Mouse (Mus musculus) ES-E14 (cell line): ENCODE data around the gene Jam3. TPM values are rescaled to one million over a fixed set of nuclear protein-coding genes. Genes with fewer than 3 reads are reported as not detected.

Experiments used
- DNase-seq: peaks from one replicate; pipeline ENCODE4 v3.0.0-alpha.2; 2013; ENCODE audit warnings: low read depth, low spot score
- H3K27ac ChIP-seq: 2 replicates; pipeline ENCODE4 v1.5.1; 2012; ENCODE audit warnings: low read depth, mild to moderate bottlenecking, low read length, moderate library complexity, mixed read lengths; ENCODE audit not compliant: poor library complexity, insufficient read depth, severe bottlenecking
- H3K36me3 ChIP-seq: 2 replicates; pipeline ENCODE4 v1.6.1; 2012; ENCODE audit warnings: mild to moderate bottlenecking, low read length, moderate library complexity, mixed read lengths; ENCODE audit not compliant: control insufficient read depth, poor library complexity, insufficient read depth, severe bottlenecking
- H3K4me1 ChIP-seq, 2 experiments: fragments of 150-350 bp in 1 of 2; sonication (generic) in 1 of 2; 2 replicates each; pipeline ENCODE4 v1.6.1; 2012; ENCODE audit warnings: low read length in 2 of 2, mild to moderate bottlenecking in 1 of 2, mixed read lengths in 1 of 2; ENCODE audit not compliant: control insufficient read depth in 2 of 2, insufficient read depth in 2 of 2, poor library complexity in 1 of 2
- H3K4me3 ChIP-seq, 2 experiments: fragments of 150-350 bp in 1 of 2; sonication (generic) in 1 of 2; 2 replicates each; pipeline ENCODE4 v1.5.1; 2012; ENCODE audit warnings: low read length in 2 of 2, low read depth in 1 of 2, mild to moderate bottlenecking in 1 of 2, mixed read lengths in 1 of 2; ENCODE audit not compliant: insufficient read depth in 1 of 2, poor library complexity in 1 of 2, severe bottlenecking in 1 of 2
- H3K9ac ChIP-seq: 2 replicates; pipeline ENCODE4 v1.6.1; 2012; ENCODE audit warnings: low read depth, mild to moderate bottlenecking, low read length, mixed read lengths; ENCODE audit not compliant: poor library complexity, insufficient read depth, severe bottlenecking
- H3K9me3 ChIP-seq: fragments of 150-350 bp; sonication (generic); 2 replicates; pipeline ENCODE4 v1.6.1; 2012; ENCODE audit warnings: low read depth, mild to moderate bottlenecking, low read length; ENCODE audit not compliant: control insufficient read depth, insufficient read depth
- CHD2 ChIP-seq: IDR thresholded peaks from 2 replicates; pipeline ENCODE4 v1.6.1; 2014; ENCODE audit warnings: mild to moderate bottlenecking, low read depth, low read length, inconsistent platforms
- HCFC1 ChIP-seq: IDR thresholded peaks from 2 replicates; pipeline ENCODE4 v1.6.1; 2012; ENCODE audit warnings: low read length, inconsistent platforms, borderline replicate concordance; ENCODE audit not compliant: insufficient read depth
- MAFK ChIP-seq: IDR thresholded peaks from 2 replicates; pipeline ENCODE4 v1.6.1; 2014; ENCODE audit warnings: mild to moderate bottlenecking, low read depth, low read length, inconsistent platforms; ENCODE audit not compliant: insufficient read depth
- ZC3H11A ChIP-seq: IDR thresholded peaks from 2 replicates; pipeline ENCODE4 v1.6.1; 2012; ENCODE audit warnings: low read depth, mild to moderate bottlenecking, inconsistent platforms, low read length, borderline replicate concordance
- ZNF384 ChIP-seq: IDR thresholded peaks from 2 replicates; pipeline ENCODE4 v1.6.1; 2012; ENCODE audit warnings: low read depth, low read length, inconsistent platforms
- in situ Hi-C, 2 experiments: fragments of 600-800 bp; cut with MboI; formaldehyde crosslinking; loops; one replicate each; pipeline ENCODE4 v1.15.1; 2025; ENCODE audit warnings: low sequenced_read_pairs in 2 of 2, inconsistent platforms in 1 of 2; ENCODE audit not compliant: unreplicated experiment in 2 of 2
- total RNA-seq: library from RNA; depleted of rRNA; stranded (reverse); fragments of 300-350 nt; gene quantifications from 2 replicates; pipeline ENCODE4 v1.2.3, GENCODE M21; 2012

The Jam3 gene
- total RNA-seq, 1 experiment, result 29.7 TPM

DNA sequence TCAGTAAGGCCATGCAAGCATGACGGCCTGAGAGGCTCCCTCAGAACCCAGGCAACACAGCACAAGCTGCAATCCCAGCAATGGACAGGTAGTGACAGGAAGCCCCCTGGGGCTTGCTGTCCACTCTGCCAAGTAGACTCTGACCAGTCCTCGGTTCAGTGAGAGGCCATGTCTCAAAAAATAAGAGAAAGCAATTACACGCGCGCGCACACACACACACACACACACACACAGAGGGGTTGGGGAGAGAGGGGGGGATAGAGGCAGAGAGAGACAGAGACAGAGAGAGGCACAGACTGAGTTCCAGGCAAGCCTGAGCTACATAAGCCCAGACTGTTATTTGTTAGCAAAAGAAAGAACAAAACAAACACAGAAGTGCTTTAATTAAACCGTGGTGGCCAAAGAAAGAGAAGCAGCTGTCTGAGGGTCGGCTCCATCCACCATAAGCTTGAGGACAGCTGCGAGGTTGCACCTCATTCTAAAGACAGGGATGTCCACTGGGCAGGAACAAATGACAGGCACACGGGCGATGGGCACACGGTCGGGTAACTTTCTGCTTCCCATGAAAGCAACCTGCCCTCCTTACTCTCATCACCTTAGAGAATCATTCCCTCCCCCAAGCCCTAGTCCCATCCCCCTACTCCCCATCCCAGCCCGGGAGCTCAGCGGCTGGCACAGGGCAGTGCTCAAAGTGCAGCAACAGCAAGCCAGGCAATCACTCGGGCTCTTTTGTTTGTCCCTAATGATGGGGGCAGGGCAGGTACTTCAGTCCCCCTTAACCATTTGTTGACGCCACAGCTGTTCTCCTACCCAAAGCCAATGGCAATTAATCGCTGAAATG lies 6.4 kb downstream of the Jam3 start:
- H3K27ac ChIP-seq, result no peak overlapping the region
- H3K9me3 ChIP-seq, result no peaks in the 10 kb centered on the region
- H3K9ac ChIP-seq, result no peak overlapping the region
- in situ Hi-C loops, result no loop called here
- no peak overlapping the region for H3K4me3 ChIP-seq
- DNase-seq, result no peak
- peaks cover 0 to 3% of the 10 kb centered on the region in 2 experiments; a peak in 1 of 4 replicates for H3K4me1 ChIP-seq
- TF ChIP-seq CHD2, result no peak
- no peak for TF ChIP-seq MAFK
- no peak for TF ChIP-seq ZNF384
- no peak for TF ChIP-seq ZC3H11A
- TF ChIP-seq HCFC1, result no peak
- no peaks in the 10 kb centered on the region; the same call in 1 of the 2 replicates for H3K36me3 ChIP-seq

DNA sequence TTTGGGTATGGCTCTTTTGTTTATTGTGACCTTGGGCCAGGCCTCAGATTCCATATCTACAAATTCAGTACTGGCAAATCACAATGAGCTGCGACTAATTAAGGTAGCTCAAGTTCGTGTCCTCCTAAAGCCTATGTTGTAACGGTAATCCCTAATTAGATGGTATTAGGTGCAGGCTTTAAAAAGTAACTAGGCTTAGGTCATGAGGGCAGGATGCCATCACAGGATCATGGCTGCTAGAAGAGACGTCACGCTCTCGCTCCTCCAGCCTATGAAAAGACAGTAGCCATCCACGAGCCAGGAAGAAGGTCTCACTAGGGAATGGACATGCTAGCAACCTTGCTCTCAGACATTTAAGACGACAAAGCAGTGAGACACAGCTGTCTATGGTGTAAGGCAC lies 7.3 kb downstream of the Jam3 start:
- H3K4me1 ChIP-seq, result peaks cover 0 to 3% of the 10 kb centered on the region in 2 experiments; a peak in 1 of 4 replicates
- no peak overlapping the region for H3K27ac ChIP-seq
- H3K36me3 ChIP-seq, result no peaks in the 10 kb centered on the region; the same call in 1 of the 2 replicates
- H3K9ac ChIP-seq, result no peak overlapping the region
- in situ Hi-C loops, result no loop called here
- DNase-seq, result no peak
- no peak for TF ChIP-seq ZC3H11A
- no peak for TF ChIP-seq HCFC1
- TF ChIP-seq ZNF384, result no peak
- TF ChIP-seq MAFK, result no peak
- no peak for TF ChIP-seq CHD2
- H3K4me3 ChIP-seq, result no peak overlapping the region
- no peaks in the 10 kb centered on the region for H3K9me3 ChIP-seq

DNA sequence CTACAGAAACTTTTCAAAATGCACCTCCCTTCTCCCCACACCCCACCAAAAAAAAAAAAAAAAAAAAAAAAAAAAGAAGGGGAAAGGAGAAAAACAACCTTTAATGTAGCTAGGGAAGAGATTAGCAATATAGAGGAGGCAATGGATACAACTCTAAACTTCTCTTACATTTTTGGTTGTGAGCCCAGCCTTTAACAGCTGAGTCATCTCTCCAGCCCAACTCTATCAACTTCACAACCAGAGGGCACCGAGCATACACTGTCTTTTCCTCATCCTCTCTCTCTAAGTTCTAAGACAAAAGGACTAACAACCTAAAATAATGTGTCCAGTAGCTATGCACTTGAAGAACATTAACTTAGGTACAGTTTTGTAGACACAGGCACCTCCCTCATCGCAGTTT lies 8.4 kb downstream of the Jam3 start:
- Histone ChIP-seq H3K4me1 (peaks cover 0 to 3% of the 10 kb centered on the region in 2 experiments; a peak in 1 of 4 replicates), H3K4me3 (no peak overlapping the region), H3K9me3 (no peaks in the 10 kb centered on the region), H3K27ac (no peak overlapping the region), H3K36me3 (no peaks in the 10 kb centered on the region; the same call in 1 of the 2 replicates), H3K9ac (no peak overlapping the region)
- in situ Hi-C loops, result no loop called here
- DNase-seq, result no peak
- TF ChIP-seq ZNF384 (no peak), CHD2 (no peak), HCFC1 (no peak), MAFK (no peak), ZC3H11A (no peak)

DNA sequence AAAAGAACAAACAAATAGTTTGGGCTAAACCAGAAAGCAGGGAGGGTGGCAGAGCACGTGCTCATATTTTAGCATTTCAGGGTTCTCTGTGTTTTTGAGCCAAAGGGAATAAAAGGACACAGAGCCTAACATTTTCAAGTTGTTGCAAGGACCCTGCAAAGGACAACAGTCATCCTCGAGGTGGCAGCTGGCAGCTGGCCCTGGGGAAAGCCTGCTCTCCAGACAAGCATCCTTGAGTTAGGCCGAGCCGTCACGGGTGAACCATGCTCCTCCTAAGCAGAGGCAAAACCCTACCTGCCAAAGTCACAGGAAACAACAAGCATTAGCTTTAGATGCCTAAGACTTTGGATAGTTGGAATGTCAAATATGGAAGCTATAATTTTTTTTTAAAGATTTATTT lies 10.2 kb downstream of the Jam3 start:
- Histone ChIP-seq H3K27ac (no peak overlapping the region), H3K4me3 (no peak overlapping the region), H3K36me3 (no peaks in the 10 kb centered on the region; the same call in 1 of the 2 replicates), H3K4me1 (peaks cover 0 to 3% of the 10 kb centered on the region in 2 experiments; a peak in 1 of 4 replicates), H3K9ac (no peak overlapping the region), H3K9me3 (no peaks in the 10 kb centered on the region)
- no peak for TF ChIP-seq CHD2
- DNase-seq, result no peak
- in situ Hi-C loops, result no loop called here
